16 mouse cellular contexts compared by ENCODE assay signal in the genomic region with DNA sequence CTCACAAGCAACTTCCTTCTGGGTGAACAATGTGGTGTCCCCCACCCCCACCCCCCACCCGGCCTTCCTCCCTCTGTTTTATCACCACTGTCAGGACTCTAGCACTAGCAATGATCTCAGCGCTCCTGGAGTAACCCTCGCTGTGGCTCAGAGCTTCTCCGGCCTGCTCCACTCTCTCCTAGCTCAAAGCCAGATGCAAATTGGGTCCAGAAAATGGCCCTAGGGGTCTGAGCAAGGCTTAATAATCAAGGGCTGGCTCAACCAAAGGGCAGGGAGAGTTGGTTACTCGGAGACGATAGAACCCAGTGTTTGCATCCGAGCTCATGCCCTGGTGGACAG.
DNase-seq lines count a peak whose midpoint lies in the region; ATAC-seq lines count a peak whose summit lies in the region.
"Had no signal": no experiment of that assay in that cellular context is flagged by ENCODE, and none has a peak within 500 bp of the region (broad histone marks: within the 10 kb centered on the region; RNA-seq: fewer than 3 reads in every experiment).

No protein-coding gene starts in this region.

- WGBS in forebrain, embryonic 13.5 days, result 21% methylated on average over 7 of the region's 7 CpGs
- 26% methylated on average over 7 of the region's 7 CpGs for WGBS in forebrain, embryonic 15.5 days
- 34% methylated on average over 7 of the region's 7 CpGs for WGBS in midbrain, embryonic 10.5 days
- WGBS in midbrain, embryonic 16.5 days, result 19% methylated on average over 7 of the region's 7 CpGs
- 16% methylated on average over 7 of the region's 7 CpGs for WGBS in midbrain, embryonic 12.5 days

- H3K27me3 ChIP-seq in forebrain, embryonic 13.5 days, result no peaks in the 10 kb centered on the region
- H3K27me3 ChIP-seq in forebrain, embryonic 15.5 days, result no peaks in the 10 kb centered on the region
- H3K27me3 ChIP-seq in midbrain, embryonic 10.5 days (ENCODE audit: low read depth, poor library complexity, severe bottlenecking), result peaks cover 4% of the 10 kb centered on the region; the same call in 1 of the 2 replicates
- H3K27me3 ChIP-seq in midbrain, embryonic 16.5 days (ENCODE audit: control insufficient read depth, insufficient read depth, low read depth, low read length), result no peaks in the 10 kb centered on the region
- H3K27me3 ChIP-seq in midbrain, embryonic 12.5 days, result 0 out of 2 replicates have a peak, but pooled peaks cover 8% of the 10 kb centered on the region
- H3K27me3 ChIP-seq: embryonic facial prominence, embryonic 12.5 days; limb, embryonic 12.5 days had no signal

- H3K4me1 ChIP-seq in forebrain, embryonic 13.5 days, result peaks cover 34% of the 10 kb centered on the region
- H3K4me1 ChIP-seq in forebrain, embryonic 15.5 days, result peaks cover 34% of the 10 kb centered on the region
- H3K4me1 ChIP-seq in midbrain, embryonic 10.5 days, result peaks cover 60% of the 10 kb centered on the region
- H3K4me1 ChIP-seq in midbrain, embryonic 16.5 days (ENCODE audit: control insufficient read depth, insufficient read depth, low read length), result peaks cover 33% of the 10 kb centered on the region
- H3K4me1 ChIP-seq in midbrain, embryonic 12.5 days, result peaks cover 35% of the 10 kb centered on the region

- peak; percentile 41 for DNase-seq in midbrain, embryonic 10.5 days (ENCODE audit: low spot score)
- no peak for DNase-seq in MN1 (ENCODE audit: low spot score)
- no peak for DNase-seq in thymus, postnatal 25 days
- no peak for DNase-seq in testis, postnatal 10 days (ENCODE audit: low spot score)
- DNase-seq: cerebellum, adult 2 months; kidney, adult 9 months; layer of hippocampus, adult 9-11 months; thymus, adult 18-20 months had no signal

- H3K9ac ChIP-seq in forebrain, embryonic 13.5 days, result no peak overlapping the region
- H3K9ac ChIP-seq in forebrain, embryonic 15.5 days (replicated peaks), result no peak overlapping the region
- H3K9ac ChIP-seq in midbrain, embryonic 16.5 days (ENCODE audit: low read depth, low read length), result no peak overlapping the region
- H3K9ac ChIP-seq in midbrain, embryonic 12.5 days (replicated peaks), result no peak overlapping the region
- H3K9ac ChIP-seq: embryonic facial prominence, embryonic 12.5 days; limb, embryonic 12.5 days had no signal

- H3K9me3 ChIP-seq in forebrain, embryonic 13.5 days (replicated peaks), result no peaks in the 10 kb centered on the region
- H3K9me3 ChIP-seq in forebrain, embryonic 15.5 days, result no peaks in the 10 kb centered on the region
- no peaks in the 10 kb centered on the region for H3K9me3 ChIP-seq in midbrain, embryonic 10.5 days (replicated peaks)
- H3K9me3 ChIP-seq in midbrain, embryonic 16.5 days (replicated peaks; ENCODE audit: control insufficient read depth, low read length, poor library complexity, severe bottlenecking), result no peaks in the 10 kb centered on the region
- no peaks in the 10 kb centered on the region for H3K9me3 ChIP-seq in midbrain, embryonic 12.5 days
- H3K9me3 ChIP-seq: embryonic facial prominence, embryonic 12.5 days; G1E had no signal

- H3K4me3 ChIP-seq in forebrain, embryonic 13.5 days, result no peak overlapping the region
- H3K4me3 ChIP-seq in forebrain, embryonic 15.5 days, result no peak overlapping the region
- 0 out of 2 replicates have a peak overlapping the region, but pooled peaks have one; percentile 16 for H3K4me3 ChIP-seq in midbrain, embryonic 10.5 days
- H3K4me3 ChIP-seq in midbrain, embryonic 16.5 days (ENCODE audit: low read depth, low read length), result no peak overlapping the region
- H3K4me3 ChIP-seq in midbrain, embryonic 12.5 days, result no peak overlapping the region
- H3K4me3 ChIP-seq: embryonic facial prominence, embryonic 12.5 days; limb, embryonic 12.5 days had no signal

- no peak overlapping the region for H3K4me2 ChIP-seq in forebrain, embryonic 13.5 days
- no peak overlapping the region for H3K4me2 ChIP-seq in forebrain, embryonic 15.5 days (replicated peaks)
- no peak overlapping the region for H3K4me2 ChIP-seq in midbrain, embryonic 16.5 days (ENCODE audit: low read length)
- H3K4me2 ChIP-seq in midbrain, embryonic 12.5 days (replicated peaks), result 0 out of 2 replicates have a peak overlapping the region, but pooled peaks have one; percentile 9
- H3K4me2 ChIP-seq: embryonic facial prominence, embryonic 12.5 days; limb, embryonic 12.5 days had no signal

- ATAC-seq in forebrain, embryonic 13.5 days, result peak; percentile 17; the same call in 1 of the 2 replicates
- ATAC-seq in forebrain, embryonic 15.5 days (replicated peaks), result no peak
- no peak for ATAC-seq in midbrain, embryonic 16.5 days
- ATAC-seq in midbrain, embryonic 12.5 days (ENCODE audit: low FRiP score, low read depth), result 0 out of 2 replicates have a peak, but pooled peaks have one; percentile 55
- ATAC-seq: activated CD4-positive, CD25-positive, alpha-beta regulatory T cell, adult 4 months had no signal

- peaks cover 9% of the 10 kb centered on the region; the same call in 1 of the 2 replicates for H3K36me3 ChIP-seq in forebrain, embryonic 13.5 days (ENCODE audit: poor library complexity, severe bottlenecking)
- no peaks in the 10 kb centered on the region for H3K36me3 ChIP-seq in forebrain, embryonic 15.5 days
- H3K36me3 ChIP-seq in midbrain, embryonic 10.5 days, result peaks cover 8% of the 10 kb centered on the region
- peaks cover 3% of the 10 kb centered on the region; the same call in 1 of the 2 replicates for H3K36me3 ChIP-seq in midbrain, embryonic 16.5 days (ENCODE audit: control insufficient read depth, insufficient read depth, low read length)
- H3K36me3 ChIP-seq in midbrain, embryonic 12.5 days, result 0 out of 2 replicates have a peak, but pooled peaks cover 6% of the 10 kb centered on the region
- H3K36me3 ChIP-seq: G1E had no signal

- H3K27ac ChIP-seq in forebrain, embryonic 13.5 days, result no peak overlapping the region
- H3K27ac ChIP-seq in forebrain, embryonic 15.5 days (replicated peaks), result no peak overlapping the region
- H3K27ac ChIP-seq in midbrain, embryonic 10.5 days (replicated peaks), result peak overlapping the region; percentile 50
- no peak overlapping the region for H3K27ac ChIP-seq in midbrain, embryonic 16.5 days (ENCODE audit: low read length)
- peak overlapping the region; percentile 52 for H3K27ac ChIP-seq in midbrain, embryonic 12.5 days (replicated peaks)
- H3K27ac ChIP-seq: embryonic facial prominence, embryonic 12.5 days; limb, embryonic 12.5 days had no signal

Comparison
In these comparisons a context has a peak if more than half of its experiments do, and no peak if none do; other contexts are left out.
1. ATAC-seq: peak in forebrain, embryonic 13.5 days (single experiment) and midbrain, embryonic 12.5 days (single experiment); none in forebrain, embryonic 15.5 days (single experiment) and midbrain, embryonic 16.5 days (single experiment).
2. H3K27ac ChIP-seq: peak in midbrain, embryonic 10.5 days (single experiment) and midbrain, embryonic 12.5 days (single experiment); none in forebrain, embryonic 13.5 days (single experiment), forebrain, embryonic 15.5 days (single experiment) and midbrain, embryonic 16.5 days (single experiment).